Mouse (Mus musculus): Measurements from ENCODE around the gene Ttc13. TPM values are rescaled to one million over a fixed set of nuclear protein-coding genes. Genes with fewer than 3 reads are reported as not detected.

Ttc13 gene
- polyA plus RNA-seq, 1 experiment = 23.0 TPM

GRCm38 (mm10) chr8:124677078-124677477 lies 44.7 kb downstream of the Ttc13 start:
- Histone ChIP-seq H3K36me3 (ENCODE audit: control insufficient read depth, insufficient read depth) (peaks cover 10% of the 10 kb centered on the region), H3K27me3 (ENCODE audit: control insufficient read depth, insufficient read depth, insufficient read length) (no peaks in the 10 kb centered on the region), H3K79me3 (ENCODE audit: low read depth) (no peaks in the 10 kb centered on the region), H3K4me3 (ENCODE audit: insufficient read depth, poor library complexity, severe bottlenecking) (no peak overlapping the region), H3K79me2 (ENCODE audit: control insufficient read depth, insufficient read depth) (no peaks in the 10 kb centered on the region), H3ac (ENCODE audit: control insufficient read depth, insufficient read length, low read depth) (no peak overlapping the region)
- TF ChIP-seq MAX (IDR thresholded peaks at IDR 0.05) (no peak), USF1 (IDR thresholded peaks at IDR 0.05; ENCODE audit: low read depth) (no peak), CEBPB (IDR thresholded peaks at IDR 0.05; ENCODE audit: low read depth) (no peak), CTCF (IDR thresholded peaks at IDR 0.05; ENCODE audit: control insufficient read depth, insufficient read depth, insufficient read length) (no peak), MYOD1 (IDR thresholded peaks at IDR 0.05; ENCODE audit: control insufficient read depth, insufficient read length, low read depth) (no peak), MYOG (IDR thresholded peaks at IDR 0.05; ENCODE audit: control insufficient read depth, extremely low read depth, insufficient read length) (no peak), FOSL1 (IDR thresholded peaks at IDR 0.05; ENCODE audit: insufficient read depth, low read length, poor library complexity, severe bottlenecking) (no peak)

- Histone ChIP-seq H3K4me3 (ENCODE audit: insufficient read depth, poor library complexity, severe bottlenecking) (no peak overlapping the region), H3K27me3 (ENCODE audit: control insufficient read depth, insufficient read depth, insufficient read length) (no peaks in the 10 kb centered on the region), H3K79me2 (ENCODE audit: control insufficient read depth, insufficient read depth) (no peaks in the 10 kb centered on the region), H3K36me3 (ENCODE audit: control insufficient read depth, insufficient read depth) (peaks cover 12% of the 10 kb centered on the region), H3ac (ENCODE audit: control insufficient read depth, insufficient read length, low read depth) (no peak overlapping the region), H3K79me3 (ENCODE audit: low read depth) (no peaks in the 10 kb centered on the region)
- TF ChIP-seq MYOG (IDR thresholded peaks at IDR 0.05; ENCODE audit: control insufficient read depth, extremely low read depth, insufficient read length) (no peak), CTCF (IDR thresholded peaks at IDR 0.05; ENCODE audit: control insufficient read depth, insufficient read depth, insufficient read length) (no peak), USF1 (IDR thresholded peaks at IDR 0.05; ENCODE audit: low read depth) (no peak), MYOD1 (IDR thresholded peaks at IDR 0.05; ENCODE audit: control insufficient read depth, insufficient read length, low read depth) (no peak), CEBPB (IDR thresholded peaks at IDR 0.05; ENCODE audit: low read depth) (no peak), FOSL1 (IDR thresholded peaks at IDR 0.05; ENCODE audit: insufficient read depth, low read length, poor library complexity, severe bottlenecking) (no peak), MAX (IDR thresholded peaks at IDR 0.05) (no peak)
Observed at GRCm38 (mm10) chr8:124676661-124677060, 45.1 kb downstream of the Ttc13 start.

- no peak overlapping the region for H3ac ChIP-seq (ENCODE audit: control insufficient read depth, insufficient read length, low read depth)
- H3K27me3 ChIP-seq (ENCODE audit: control insufficient read depth, insufficient read depth, insufficient read length) = no peaks in the 10 kb centered on the region
- H3K36me3 ChIP-seq (ENCODE audit: control insufficient read depth, insufficient read depth) = peaks cover 16% of the 10 kb centered on the region
- H3K79me3 ChIP-seq (ENCODE audit: low read depth) = no peaks in the 10 kb centered on the region
- no peak overlapping the region for H3K4me3 ChIP-seq (ENCODE audit: insufficient read depth, poor library complexity, severe bottlenecking)
- H3K79me2 ChIP-seq (ENCODE audit: control insufficient read depth, insufficient read depth) = no peaks in the 10 kb centered on the region
- no peak for TF ChIP-seq CTCF (IDR thresholded peaks at IDR 0.05; ENCODE audit: control insufficient read depth, insufficient read depth, insufficient read length)
Observed at GRCm38 (mm10) chr8:124672345-124672744, 49.4 kb downstream of the Ttc13 start.

GRCm38 (mm10) chr8:124668798-124669197 lies 53.0 kb downstream of the Ttc13 start:
- Histone ChIP-seq H3K4me3 (ENCODE audit: insufficient read depth, poor library complexity, severe bottlenecking) (no peak overlapping the region), H3K79me2 (ENCODE audit: control insufficient read depth, insufficient read depth) (no peaks in the 10 kb centered on the region), H3K79me3 (ENCODE audit: low read depth) (no peaks in the 10 kb centered on the region), H3ac (ENCODE audit: control insufficient read depth, insufficient read length, low read depth) (no peak overlapping the region), H3K36me3 (ENCODE audit: control insufficient read depth, insufficient read depth) (peaks cover 11% of the 10 kb centered on the region), H3K27me3 (ENCODE audit: control insufficient read depth, insufficient read depth, insufficient read length) (no peaks in the 10 kb centered on the region)
- TF ChIP-seq MYOG (IDR thresholded peaks at IDR 0.05; ENCODE audit: control insufficient read depth, extremely low read depth, insufficient read length) (no peak), USF1 (IDR thresholded peaks at IDR 0.05; ENCODE audit: low read depth) (no peak), CTCF (IDR thresholded peaks at IDR 0.05; ENCODE audit: control insufficient read depth, insufficient read depth, insufficient read length) (no peak), CEBPB (IDR thresholded peaks at IDR 0.05; ENCODE audit: low read depth) (no peak), FOSL1 (IDR thresholded peaks at IDR 0.05; ENCODE audit: insufficient read depth, low read length, poor library complexity, severe bottlenecking) (no peak), MYOD1 (IDR thresholded peaks at IDR 0.05; ENCODE audit: control insufficient read depth, insufficient read length, low read depth) (no peak), MAX (IDR thresholded peaks at IDR 0.05) (no peak)

DNA sequence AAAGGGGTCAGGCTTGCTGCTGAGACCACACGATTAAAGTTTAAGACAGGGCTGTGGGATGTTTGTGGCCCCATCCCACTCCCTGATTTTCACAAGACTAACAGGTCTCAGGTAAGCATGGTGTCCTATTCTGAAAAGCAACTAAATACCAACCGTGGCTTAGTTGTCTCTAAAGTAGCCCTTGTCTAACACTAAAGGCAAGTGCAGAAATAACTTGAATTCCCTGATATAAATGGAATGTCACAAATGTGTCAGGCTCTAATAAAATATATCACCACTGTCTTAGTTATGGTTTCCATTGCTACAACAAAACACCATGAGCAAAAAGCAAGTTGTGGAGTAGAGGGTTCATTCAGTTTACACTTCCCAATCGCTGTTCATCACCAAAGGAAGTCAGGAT lies 57.4 kb downstream of the Ttc13 start:
- H3K79me3 ChIP-seq (ENCODE audit: low read depth) = peaks cover 26% of the 10 kb centered on the region
- H3K79me2 ChIP-seq (ENCODE audit: control insufficient read depth, insufficient read depth) = peaks cover 33% of the 10 kb centered on the region
- H3K36me3 ChIP-seq (ENCODE audit: control insufficient read depth, insufficient read depth) = peaks cover 4% of the 10 kb centered on the region
- TF ChIP-seq CTCF (IDR thresholded peaks at IDR 0.05; ENCODE audit: control insufficient read depth, insufficient read depth, insufficient read length) (no peak), MYOG (IDR thresholded peaks at IDR 0.05; ENCODE audit: control insufficient read depth, extremely low read depth, insufficient read length) (no peak), MYOD1 (IDR thresholded peaks at IDR 0.05; ENCODE audit: control insufficient read depth, insufficient read length, low read depth) (no peak), USF1 (IDR thresholded peaks at IDR 0.05; ENCODE audit: low read depth) (no peak), MAX (IDR thresholded peaks at IDR 0.05) (no peak), CEBPB (IDR thresholded peaks at IDR 0.05; ENCODE audit: low read depth) (no peak)
- H3ac ChIP-seq (ENCODE audit: control insufficient read depth, insufficient read length, low read depth) = no peak overlapping the region
- H3K27me3 ChIP-seq (ENCODE audit: control insufficient read depth, insufficient read depth, insufficient read length) = no peaks in the 10 kb centered on the region
- H3K4me3 ChIP-seq (ENCODE audit: insufficient read depth, poor library complexity, severe bottlenecking) = no peak overlapping the region

DNA sequence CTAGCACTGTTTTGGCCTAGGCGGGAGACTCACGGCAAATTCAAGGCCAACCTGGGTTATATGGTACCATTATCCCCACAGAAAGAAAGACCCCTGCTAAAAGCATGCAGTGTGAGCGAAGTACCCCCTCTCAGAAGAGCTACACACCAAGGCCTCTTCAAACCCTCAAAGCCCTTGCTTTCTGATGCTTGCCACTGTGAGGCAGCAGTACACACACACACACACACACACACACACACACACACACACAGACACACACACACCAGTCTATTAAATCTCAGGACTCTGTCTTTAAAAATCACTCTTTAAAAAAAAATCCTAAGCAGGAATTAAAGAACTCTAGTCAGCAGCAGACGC lies 57.9 kb downstream of the Ttc13 start:
- no peaks in the 10 kb centered on the region for H3K27me3 ChIP-seq (ENCODE audit: control insufficient read depth, insufficient read depth, insufficient read length)
- no peak overlapping the region for H3ac ChIP-seq (ENCODE audit: control insufficient read depth, insufficient read length, low read depth)
- H3K79me3 ChIP-seq (ENCODE audit: low read depth) = peaks cover 30% of the 10 kb centered on the region
- peaks cover 38% of the 10 kb centered on the region for H3K79me2 ChIP-seq (ENCODE audit: control insufficient read depth, insufficient read depth)
- TF ChIP-seq FOSL1 (IDR thresholded peaks at IDR 0.05; ENCODE audit: insufficient read depth, low read length, poor library complexity, severe bottlenecking) = no peak
- TF ChIP-seq MAX (IDR thresholded peaks at IDR 0.05) = no peak
- no peak for TF ChIP-seq MYOD1 (IDR thresholded peaks at IDR 0.05; ENCODE audit: control insufficient read depth, insufficient read length, low read depth)
- no peak for TF ChIP-seq CEBPB (IDR thresholded peaks at IDR 0.05; ENCODE audit: low read depth)
- no peak for TF ChIP-seq USF1 (IDR thresholded peaks at IDR 0.05; ENCODE audit: low read depth)
- no peak for TF ChIP-seq CTCF (IDR thresholded peaks at IDR 0.05; ENCODE audit: control insufficient read depth, insufficient read depth, insufficient read length)
- TF ChIP-seq MYOG (IDR thresholded peaks at IDR 0.05; ENCODE audit: control insufficient read depth, extremely low read depth, insufficient read length) = no peak
- no peak overlapping the region for H3K4me3 ChIP-seq (ENCODE audit: insufficient read depth, poor library complexity, severe bottlenecking)
- peaks cover 6% of the 10 kb centered on the region for H3K36me3 ChIP-seq (ENCODE audit: control insufficient read depth, insufficient read depth)
